Mouse (Mus musculus) CH12.LX (cell line): ENCODE results near the gene Atxn7. TPM values are rescaled to one million over a fixed set of nuclear protein-coding genes. Genes with fewer than 3 reads are reported as not detected.

ENCODE experiments used
- DNase-seq: peaks from one replicate; pipeline ENCODE4 v3.0.0-alpha.2; 2013; ENCODE audit errors: extremely low read depth
- H3K27ac ChIP-seq: 2 replicates; pipeline ENCODE4 v1.5.1; 2012; ENCODE audit warnings: low read depth, mild to moderate bottlenecking, control low read depth, moderate library complexity; ENCODE audit not compliant: insufficient read depth
- H3K27me3 ChIP-seq: replicated peaks from 2 replicates; pipeline ENCODE3; 2012; ENCODE audit warnings: inconsistent platforms
- H3K36me3 ChIP-seq, 2 experiments: replicated peaks in 1 of 2; 2 replicates each; pipeline versions ENCODE3 to v1.6.1; 2012; ENCODE audit warnings: inconsistent platforms in 1 of 2, low read length in 1 of 2, mild to moderate bottlenecking in 1 of 2, mixed read lengths in 1 of 2, moderate library complexity in 1 of 2; ENCODE audit not compliant: control insufficient read depth in 1 of 2, insufficient read depth in 1 of 2
- H3K4me1 ChIP-seq, 2 experiments: 2 replicates each; pipeline ENCODE4 v1.6.1; 2012; ENCODE audit warnings: inconsistent platforms in 1 of 2, moderate library complexity in 1 of 2; ENCODE audit not compliant: insufficient read depth in 2 of 2, control insufficient read depth in 1 of 2
- H3K4me2 ChIP-seq: 2 replicates; pipeline ENCODE4 v1.6.1; 2012; ENCODE audit warnings: low read depth, mild to moderate bottlenecking, control low read depth; ENCODE audit not compliant: poor library complexity, insufficient read depth, severe bottlenecking
- H3K4me3 ChIP-seq, 3 experiments: fragments of 150-350 bp in 1 of 3; sonication (generic) in 1 of 3; replicated peaks in 1 of 3; 2 replicates each; pipeline versions ENCODE3 to v1.5.1; 2011 to 2012; ENCODE audit warnings: low read depth in 2 of 3, low read length in 2 of 3, mild to moderate bottlenecking in 2 of 3, moderate library complexity in 2 of 3, control low read depth in 1 of 3, improper control_type of control experiment in 1 of 3, inconsistent platforms in 1 of 3, mixed read lengths in 1 of 3; ENCODE audit not compliant: poor library complexity in 1 of 3
- H3K79me2 ChIP-seq: replicated peaks from 2 replicates; pipeline ENCODE4 v1.6.1; 2012; ENCODE audit warnings: mild to moderate bottlenecking, moderate library complexity; ENCODE audit not compliant: control insufficient read depth, poor library complexity, insufficient read depth, severe bottlenecking; ENCODE audit errors: extremely low read depth
- H3K9ac ChIP-seq: 2 replicates; pipeline ENCODE4 v1.6.1; 2012; ENCODE audit warnings: low read depth, mild to moderate bottlenecking, control low read depth, moderate library complexity; ENCODE audit not compliant: insufficient read depth
- H3K9me3 ChIP-seq: replicated peaks from 2 replicates; pipeline ENCODE3; 2012; ENCODE audit warnings: low read length, inconsistent platforms, mixed read lengths
- CHD2 ChIP-seq: IDR thresholded peaks from 2 replicates; pipeline ENCODE4 v1.6.1; 2011; ENCODE audit warnings: low read length, improper control_type of control experiment
- CTCF ChIP-seq, 2 experiments: IDR thresholded peaks in 1 of 2; conservative IDR thresholded peaks in 1 of 2; 2 replicates each; pipeline ENCODE4 v1.5.1; 2011 to 2012; ENCODE audit warnings: low read depth in 2 of 2, low read length in 2 of 2, improper control_type of control experiment in 1 of 2, inconsistent platforms in 1 of 2, mild to moderate bottlenecking in 1 of 2, moderate library complexity in 1 of 2
- ELF1 ChIP-seq: IDR thresholded peaks from 2 replicates; pipeline ENCODE4 v1.6.1; 2014; ENCODE audit warnings: low read depth, mild to moderate bottlenecking, inconsistent platforms, low read length, improper control_type of control experiment
- EP300 ChIP-seq: IDR thresholded peaks from 2 replicates; pipeline ENCODE4 v1.6.1; 2011; ENCODE audit warnings: low read length, improper control_type of control experiment
- HCFC1 ChIP-seq: IDR thresholded peaks from 2 replicates; pipeline ENCODE4 v1.6.1; 2012; ENCODE audit warnings: low read depth, mild to moderate bottlenecking, inconsistent platforms, low read length, improper control_type of control experiment
- IRF4 ChIP-seq: IDR thresholded peaks from 2 replicates; pipeline ENCODE4 v1.6.1; 2014; ENCODE audit warnings: low read depth, mild to moderate bottlenecking, inconsistent platforms, low read length, improper control_type of control experiment
- MAFK ChIP-seq: IDR thresholded peaks from 2 replicates; pipeline ENCODE4 v1.6.1; 2011; ENCODE audit warnings: low read length, improper control_type of control experiment; ENCODE audit not compliant: insufficient replicate concordance
- MAX ChIP-seq: IDR thresholded peaks from 2 replicates; pipeline ENCODE4 v1.6.1; 2011; ENCODE audit warnings: low read length, improper control_type of control experiment
- MAZ ChIP-seq: IDR thresholded peaks from 2 replicates; pipeline ENCODE4 v1.6.1; 2012; ENCODE audit warnings: low read depth, mild to moderate bottlenecking, inconsistent platforms, low read length, improper control_type of control experiment, moderate library complexity
- MXI1 ChIP-seq: IDR thresholded peaks from 2 replicates; pipeline ENCODE4 v1.6.1; 2011; ENCODE audit warnings: mild to moderate bottlenecking, low read depth, low read length, improper control_type of control experiment
- MYC ChIP-seq: IDR thresholded peaks from 2 replicates; pipeline ENCODE4 v1.6.1; 2011; ENCODE audit warnings: low read depth, mild to moderate bottlenecking, improper control_type of control experiment, low read length
- NELFE ChIP-seq: IDR thresholded peaks from 2 replicates; pipeline ENCODE4 v1.6.1; 2011; ENCODE audit warnings: low read depth, low read length, improper control_type of control experiment
- NRF1 ChIP-seq: IDR thresholded peaks from 2 replicates; pipeline ENCODE4 v1.6.1; 2014; ENCODE audit warnings: low read depth, mild to moderate bottlenecking, inconsistent platforms, low read length, improper control_type of control experiment, moderate library complexity
- POLR2A ChIP-seq: IDR thresholded peaks from 2 replicates; pipeline ENCODE4 v1.6.1; 2011; ENCODE audit warnings: low read depth, mild to moderate bottlenecking, improper control_type of control experiment, low read length
- RCOR1 ChIP-seq: conservative IDR thresholded peaks from 2 replicates; pipeline ENCODE4 v1.6.1; 2012; ENCODE audit warnings: low read depth, mild to moderate bottlenecking, inconsistent platforms, low read length, improper control_type of control experiment
- SMC3 ChIP-seq: IDR thresholded peaks from 2 replicates; pipeline ENCODE4 v1.6.1; 2011; ENCODE audit warnings: low read depth, low read length, improper control_type of control experiment
- TBP ChIP-seq: conservative IDR thresholded peaks from 2 replicates; pipeline ENCODE4 v1.6.1; 2011; ENCODE audit warnings: low read depth, low read length, improper control_type of control experiment
- TCF12 ChIP-seq: IDR thresholded peaks from 2 replicates; pipeline ENCODE4 v1.6.1; 2014; ENCODE audit warnings: low read depth, mild to moderate bottlenecking, inconsistent platforms, low read length, improper control_type of control experiment
- ZKSCAN1 ChIP-seq: IDR thresholded peaks from 2 replicates; pipeline ENCODE4 v1.6.1; 2012; ENCODE audit warnings: low read depth, inconsistent platforms, low read length, improper control_type of control experiment, borderline replicate concordance
- ZMIZ1 ChIP-seq: IDR thresholded peaks from 2 replicates; pipeline ENCODE4 v1.6.1; 2012; ENCODE audit warnings: low read depth, mild to moderate bottlenecking, inconsistent platforms, low read length, improper control_type of control experiment
- ZNF384 ChIP-seq: IDR thresholded peaks from 2 replicates; pipeline ENCODE4 v1.6.1; 2012; ENCODE audit warnings: low read depth, low read length, improper control_type of control experiment, inconsistent platforms
- dilution Hi-C: fragments of 300-500 bp; cut with MboI; formaldehyde crosslinking; loops from 2 replicates; pipeline ENCODE4 v1.14.3; 2020; ENCODE audit warnings: low sequenced_read_pairs; ENCODE audit not compliant: extremely low pct_unique_long_range_greater_than_20kb, extremely low pct_ligation_motif_present
- in situ Hi-C: fragments of 300-500 bp; cut with MboI; formaldehyde crosslinking; loops from 3 replicates; pipeline ENCODE4 v1.14.3; 2019; ENCODE audit warnings: low sequenced_read_pairs, low pct_ligation_motif_present, low pct_unique_long_range_greater_than_20kb, mixed read lengths
- polyA plus RNA-seq: library from polyadenylated mRNA; unstranded; fragments of >175 nt; gene quantifications from 2 replicates; pipeline ENCODE4 v1.2.1, GENCODE M21; 2012; ENCODE audit warnings: low read depth; ENCODE audit not compliant: insufficient read length
- total RNA-seq, 2 experiments: library from RNA; depleted of rRNA; stranded (reverse); fragments of 300-350 nt in 1 of 2; fragments of >200 nt in 1 of 2; gene quantifications; 2 replicates each; pipeline ENCODE4 v1.2.3; 2012 to 2014

Atxn7 gene
- total and polyA plus RNA-seq, 3 experiments = 2.1 to 6.6 (median 2.3) TPM

DNA sequence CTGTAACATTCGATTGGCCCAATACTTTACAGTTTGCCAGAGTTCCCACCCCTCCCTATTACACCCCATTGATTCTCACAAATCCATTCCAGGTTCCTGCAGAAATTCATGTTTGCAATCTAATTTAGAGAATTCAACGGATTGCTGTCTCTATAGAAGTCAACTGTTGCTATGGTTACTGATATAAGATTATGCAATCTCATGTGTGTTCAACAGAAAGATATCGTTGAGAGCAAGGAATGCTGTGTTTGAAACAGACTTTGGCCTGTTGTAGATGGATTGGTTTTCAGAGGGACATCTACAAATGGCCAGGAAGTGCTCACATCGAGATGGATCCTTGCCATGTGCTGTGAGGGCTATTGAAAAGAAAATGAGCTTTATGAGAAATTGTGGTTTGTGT, 46.0 kb upstream of the Atxn7 start:
- in situ Hi-C loops (loop anchor here (25.0 kb wide), 1 partner anchor 553 kb away; no protein-coding TSS in a partner anchor), dilution Hi-C loops (no loop called here)
- Histone ChIP-seq H3K4me2 (no peak overlapping the region), H3K9me3 (no peaks in the 10 kb centered on the region), H3K4me1 (no peaks in the 10 kb centered on the region), H3K9ac (no peak overlapping the region), H3K4me3 (no peak overlapping the region), H3K27ac (no peak overlapping the region), H3K79me2 (no peaks in the 10 kb centered on the region), H3K36me3 (no peaks in the 10 kb centered on the region), H3K27me3 (no peaks in the 10 kb centered on the region)
- no peak for TF ChIP-seq TCF12
- DNase-seq = no peak

DNA sequence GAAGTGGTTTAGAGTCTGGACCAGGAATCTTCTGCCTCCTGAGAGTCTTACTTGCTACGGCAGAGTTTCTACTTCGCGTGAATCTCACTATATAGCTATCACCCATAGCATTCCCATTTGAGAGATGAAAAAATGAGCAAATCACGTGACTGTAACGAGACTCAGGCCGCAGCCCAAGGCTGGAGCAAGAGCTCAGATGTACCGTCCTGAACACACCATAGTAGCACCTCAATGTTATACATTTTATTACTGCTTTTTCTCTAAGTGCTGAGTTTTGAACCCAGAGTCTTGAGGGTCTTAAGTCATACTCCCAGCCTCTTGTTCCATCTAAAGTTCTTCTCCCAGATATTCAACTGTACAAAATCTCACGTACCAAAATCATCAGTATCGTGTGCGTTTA, 44.0 kb upstream of the Atxn7 start:
- Histone ChIP-seq H3K79me2 (no peaks in the 10 kb centered on the region), H3K4me2 (no peak overlapping the region), H3K36me3 (no peaks in the 10 kb centered on the region), H3K4me1 (no peaks in the 10 kb centered on the region), H3K9me3 (no peaks in the 10 kb centered on the region), H3K4me3 (no peak overlapping the region), H3K9ac (no peak overlapping the region), H3K27me3 (no peaks in the 10 kb centered on the region), H3K27ac (no peak overlapping the region)
- no peak for TF ChIP-seq ZMIZ1
- no peak for TF ChIP-seq POLR2A
- no peak for TF ChIP-seq NRF1
- no peak for TF ChIP-seq MXI1
- TF ChIP-seq CTCF (conservative IDR thresholded peaks at IDR 0.05 in 1 of 2, IDR thresholded peaks at IDR 0.05 in 1 of 2; ENCODE audit: low read depth in 2 of 2, low read length in 2 of 2) = no peak
- TF ChIP-seq NELFE = no peak
- TF ChIP-seq CHD2 = no peak
- TF ChIP-seq ZNF384 = no peak
- TF ChIP-seq MAZ = no peak
- no peak for TF ChIP-seq MAX
- no peak for TF ChIP-seq MAFK
- no peak for TF ChIP-seq TBP
- TF ChIP-seq IRF4 = no peak
- TF ChIP-seq RCOR1 = no peak
- no peak for TF ChIP-seq ELF1
- no peak for TF ChIP-seq EP300
- TF ChIP-seq MYC = no peak
- no peak for TF ChIP-seq HCFC1
- no peak for TF ChIP-seq SMC3
- TF ChIP-seq ZKSCAN1 = no peak
- dilution Hi-C loops = no loop called here
- in situ Hi-C loops = loop anchor here (25.0 kb wide), 1 partner anchor 555 kb away; no protein-coding TSS in a partner anchor
- DNase-seq = no peak
